Mouse (Mus musculus) Muller cell, postnatal 12 days (primary cell): ENCODE measurements around the gene Fam107b.

Source experiments
- DNase-seq: peaks from one replicate; pipeline ENCODE4 v3.0.0-alpha.2; 2015; ENCODE audit errors: inconsistent ontology term

The Fam107b gene

GRCm38 (mm10) chr2:3739351-3739961 lies 169.2 kb downstream of the Fam107b start:
- peak; percentile 32 for DNase-seq

DNA sequence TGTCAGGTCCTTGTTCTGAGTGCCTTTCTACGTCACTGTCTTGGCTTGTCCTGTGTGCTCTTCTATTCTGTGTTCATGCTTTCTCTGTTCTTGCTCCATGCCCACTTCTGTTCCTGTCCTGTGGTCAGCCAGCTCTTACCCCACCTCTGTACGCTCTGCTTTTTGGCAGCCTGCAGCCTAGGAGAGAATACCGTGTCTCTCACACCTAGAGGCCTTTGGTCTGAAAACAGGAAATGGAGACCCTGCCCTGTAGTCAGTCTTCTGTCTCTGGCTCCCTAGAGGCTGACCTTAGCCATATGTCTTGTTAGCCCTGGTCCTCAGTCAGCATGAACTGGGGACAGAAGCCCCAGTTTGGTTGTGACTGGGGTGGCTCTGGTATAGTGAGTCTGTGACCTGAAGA lies 170.0 kb downstream of the Fam107b start:
- DNase-seq: no peak

DNA sequence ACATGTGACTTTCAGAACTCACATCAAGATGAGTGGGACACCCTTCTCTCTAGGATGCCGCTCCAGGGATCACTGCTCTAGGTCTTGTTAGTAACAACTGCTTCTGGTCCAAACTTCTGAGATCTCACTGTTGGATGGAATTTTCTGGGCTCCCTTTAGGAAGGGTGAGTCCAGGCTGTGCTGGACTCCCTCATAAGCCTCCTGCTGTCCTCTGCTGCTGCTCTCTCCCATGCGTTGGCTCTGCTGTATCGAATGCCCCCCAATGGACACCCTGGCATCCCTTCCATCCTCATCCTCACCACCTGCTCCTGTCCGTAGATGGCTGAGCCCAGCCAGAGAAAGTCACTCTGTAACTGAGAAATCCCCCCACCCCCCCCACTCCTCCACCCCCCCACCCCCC lies 170.4 kb downstream of the Fam107b start:
- DNase-seq: no peak

DNA sequence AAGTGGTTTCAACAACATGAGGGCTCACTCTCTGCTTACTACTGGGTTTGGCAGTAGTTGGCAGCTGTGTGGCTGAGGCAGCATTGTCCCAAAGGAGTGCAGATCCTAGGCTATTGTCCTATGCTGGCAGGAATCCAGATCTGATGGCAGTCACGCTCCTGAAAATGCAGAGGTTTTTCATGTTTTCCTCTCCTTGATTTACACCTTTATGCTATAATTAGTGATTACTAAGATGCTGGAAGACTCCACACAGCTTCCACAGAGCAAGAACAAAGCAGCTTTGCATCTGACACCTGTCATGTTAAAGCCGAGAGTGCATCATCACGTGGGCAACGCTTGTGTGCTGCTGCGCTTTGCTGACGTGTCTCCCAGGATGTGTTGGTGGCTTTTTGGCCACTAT lies 172.2 kb downstream of the Fam107b start:
- DNase-seq: no peak

GRCm38 (mm10) chr2:3745041-3745440 lies 174.8 kb downstream of the Fam107b start:
- DNase-seq: no peak

DNA sequence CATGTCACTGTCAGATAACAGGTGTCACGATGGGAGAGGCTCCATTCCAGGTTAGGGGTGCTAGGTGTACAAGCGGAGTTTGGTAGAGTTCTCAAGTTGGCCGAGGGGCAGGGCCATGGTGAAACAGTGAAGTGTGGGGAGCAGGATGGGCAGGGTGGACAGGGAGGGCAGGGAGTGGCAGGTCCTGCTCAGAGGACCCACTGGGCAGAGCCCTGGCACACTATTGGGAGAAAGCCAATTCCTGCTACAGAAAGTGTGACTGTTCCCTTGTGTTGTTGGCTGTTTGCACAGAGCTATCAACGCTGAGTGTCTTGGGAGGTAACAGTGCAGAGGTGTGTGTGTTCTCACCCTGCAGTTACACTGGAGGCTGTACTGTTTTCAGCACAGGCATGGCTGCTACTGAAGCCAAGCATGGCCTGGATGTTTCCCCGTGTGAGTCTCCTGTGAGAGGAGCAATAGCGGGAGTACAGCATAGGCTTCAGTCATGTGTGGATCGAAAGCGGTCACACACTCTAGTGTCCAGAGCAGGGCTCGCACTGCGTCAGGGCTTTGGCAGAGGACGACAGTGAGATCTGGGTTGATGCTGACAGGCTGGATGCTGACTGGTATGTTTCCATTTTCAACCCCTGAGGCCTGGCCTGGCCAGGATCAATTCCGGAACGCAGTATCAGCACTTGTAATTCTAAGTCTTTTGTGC lies 175.8 kb downstream of the Fam107b start:
- DNase-seq: no peak

GRCm38 (mm10) chr2:3748714-3749503 lies 178.6 kb downstream of the Fam107b start:
- DNase-seq: peak; percentile 95

DNA sequence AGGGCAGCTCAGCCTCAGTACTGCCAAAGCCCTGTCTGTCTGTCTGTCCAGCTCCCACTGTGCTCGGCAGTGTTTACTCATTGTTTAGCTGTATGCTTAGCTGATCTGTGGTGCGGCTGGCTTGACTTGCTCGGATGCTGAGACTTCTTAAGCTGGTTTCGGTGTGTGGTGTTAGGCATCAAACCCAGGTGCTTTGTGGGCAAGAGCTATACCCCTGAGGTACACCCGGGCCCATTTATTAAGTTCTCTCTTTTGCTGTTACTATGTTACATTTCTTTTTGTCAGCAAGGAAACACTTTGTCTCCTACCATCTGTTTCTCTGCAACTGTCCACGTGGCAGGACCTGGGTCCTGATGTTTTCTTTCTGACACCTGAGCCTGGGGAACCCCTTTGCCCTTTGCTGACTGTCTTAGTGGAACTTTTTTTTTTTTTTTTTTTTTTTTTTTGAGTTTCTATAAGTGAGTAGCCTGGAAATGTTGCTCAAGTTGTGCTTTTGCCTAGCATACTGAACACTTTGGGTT lies 179.3 kb downstream of the Fam107b start:
- DNase-seq: no peak

- no peak for DNase-seq
Observed at GRCm38 (mm10) chr2:3750126-3750525, 179.8 kb downstream of the Fam107b start.

GRCm38 (mm10) chr2:3752365-3752764 lies 182.1 kb downstream of the Fam107b start:
- DNase-seq: no peak

DNA sequence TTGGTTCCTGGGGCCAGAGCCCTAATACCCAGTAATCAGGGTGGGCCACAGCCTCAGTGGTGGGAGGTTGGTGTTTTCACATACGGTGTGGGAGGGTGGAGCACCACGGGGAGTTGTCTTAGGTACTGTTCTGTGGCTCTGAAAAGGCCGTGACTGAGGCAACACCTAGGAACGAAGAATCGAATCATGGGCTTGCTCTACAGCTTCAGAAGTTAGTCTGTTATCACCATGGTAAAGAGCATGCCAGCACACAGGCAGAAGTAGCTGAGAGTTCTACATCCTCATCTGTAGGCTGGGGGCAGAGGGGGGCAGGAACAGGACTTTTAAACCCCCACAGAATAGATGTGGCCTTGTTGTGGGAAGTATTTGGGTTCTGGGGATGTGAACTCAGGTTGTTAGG lies 182.6 kb downstream of the Fam107b start:
- no peak for DNase-seq

DNA sequence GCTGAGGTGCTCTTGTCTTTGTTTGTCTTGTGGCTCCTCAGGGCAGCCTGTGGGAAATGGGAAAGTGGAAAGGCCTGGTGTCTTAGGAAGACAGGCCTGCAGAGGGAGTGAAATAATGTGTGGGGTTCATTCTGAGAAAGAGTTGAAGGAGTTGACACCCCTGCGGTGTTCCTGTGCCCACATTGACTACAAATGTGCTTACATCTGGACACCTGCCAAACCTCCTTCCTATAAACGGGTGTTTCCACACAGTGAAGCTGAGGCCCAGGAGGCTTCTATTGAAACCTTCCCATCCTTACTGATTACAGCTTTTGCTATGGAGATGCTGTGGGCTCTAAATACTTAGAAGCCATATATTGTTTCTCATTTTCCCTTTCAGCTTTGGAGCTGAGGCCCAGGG lies 183.5 kb downstream of the Fam107b start:
- no peak for DNase-seq

DNA sequence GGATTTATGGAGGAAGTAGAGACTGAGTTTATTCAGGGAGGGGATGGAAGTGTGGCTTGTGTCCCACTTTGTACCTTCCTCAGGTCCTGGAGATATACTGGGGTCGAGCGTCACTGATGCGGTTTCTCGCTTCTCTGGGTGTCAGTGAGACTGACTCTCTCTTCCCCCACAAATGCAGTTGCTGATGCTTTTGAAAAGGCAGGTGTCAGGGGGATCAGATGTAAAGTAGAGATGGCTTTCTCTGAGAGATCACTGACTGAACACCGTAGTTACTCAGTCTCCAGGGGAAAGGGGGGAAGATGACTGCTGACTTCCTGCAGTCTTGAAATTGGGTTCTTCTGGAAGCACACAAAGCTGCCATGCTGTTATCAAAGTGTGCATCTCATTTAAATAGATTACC lies 185.6 kb downstream of the Fam107b start:
- no peak for DNase-seq

- no peak for DNase-seq
Observed at GRCm38 (mm10) chr2:3758406-3758805, 188.1 kb downstream of the Fam107b start.

DNA sequence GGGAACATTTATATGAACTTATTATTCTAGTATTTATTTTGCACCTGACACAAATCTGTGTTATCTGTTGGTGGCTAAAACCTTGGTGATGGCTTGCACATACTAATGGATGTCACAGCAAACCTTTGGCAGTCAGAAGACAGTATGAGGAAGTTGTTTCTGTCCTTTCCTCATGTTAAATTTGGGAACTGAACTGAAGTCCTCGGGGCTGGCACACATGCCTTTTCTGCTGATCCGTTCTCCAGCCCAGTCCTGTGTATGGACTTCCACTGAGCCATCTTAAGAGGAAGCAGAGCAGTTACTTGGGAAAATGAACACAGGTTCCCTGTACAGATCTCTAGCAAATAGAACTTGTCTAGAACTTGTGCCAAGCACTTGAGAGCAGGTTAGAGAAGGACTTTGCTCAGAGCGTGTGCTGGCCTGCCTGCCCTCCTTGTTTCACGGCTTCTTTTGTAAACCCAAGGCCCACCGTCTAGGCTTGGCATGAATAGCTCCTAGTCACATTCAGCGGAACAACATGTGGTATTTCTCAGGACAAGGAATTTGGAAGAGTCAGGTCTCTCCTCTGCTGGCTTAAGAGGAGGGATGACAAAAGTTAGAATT lies 190.0 kb downstream of the Fam107b start:
- DNase-seq: no peak

- DNase-seq: peak; percentile 46
Observed at GRCm38 (mm10) chr2:3764136-3764535, 193.8 kb downstream of the Fam107b start.

DNA sequence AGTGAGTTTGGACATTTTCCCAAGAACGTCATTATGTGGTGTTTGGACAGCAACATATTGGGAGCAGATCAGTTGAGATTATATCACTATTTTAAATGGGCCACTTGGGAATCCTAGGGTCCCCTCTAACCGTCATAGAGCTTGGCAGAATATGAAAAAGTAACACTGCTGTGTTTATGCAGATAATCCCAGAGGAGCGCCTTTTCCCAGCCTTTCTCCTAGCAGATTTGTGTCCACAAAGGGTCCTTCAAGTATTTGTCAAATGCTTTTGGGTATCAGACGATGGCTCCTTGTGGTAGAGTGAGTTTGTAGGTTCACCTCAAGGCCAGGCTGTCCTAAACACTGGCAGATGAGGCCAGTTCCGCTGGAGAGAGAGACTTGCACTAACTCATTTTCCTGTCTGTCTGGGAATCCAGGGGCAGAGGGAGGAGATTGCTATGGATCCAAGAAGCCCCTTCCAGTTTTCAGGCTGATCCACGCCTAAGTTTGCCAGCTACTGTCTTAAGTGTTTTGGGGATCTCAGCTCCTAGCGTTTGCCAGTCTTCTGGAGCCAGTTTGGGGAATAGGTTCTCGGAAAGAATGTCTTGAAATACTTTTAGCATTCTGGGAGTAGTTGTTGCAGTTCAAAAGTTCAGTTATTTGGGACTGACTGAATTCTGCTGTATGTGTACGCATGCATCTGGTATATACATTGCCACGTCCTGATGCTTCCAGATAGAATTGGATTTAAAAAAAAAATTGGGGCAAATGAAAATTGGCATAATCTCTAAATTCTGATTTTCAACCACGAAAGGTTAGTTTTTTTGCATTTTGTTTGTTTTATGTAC lies 195.9 kb downstream of the Fam107b start:
- no peak for DNase-seq

GRCm38 (mm10) chr2:3769260-3769659 lies 199.0 kb downstream of the Fam107b start:
- peak; percentile 62 for DNase-seq

DNA sequence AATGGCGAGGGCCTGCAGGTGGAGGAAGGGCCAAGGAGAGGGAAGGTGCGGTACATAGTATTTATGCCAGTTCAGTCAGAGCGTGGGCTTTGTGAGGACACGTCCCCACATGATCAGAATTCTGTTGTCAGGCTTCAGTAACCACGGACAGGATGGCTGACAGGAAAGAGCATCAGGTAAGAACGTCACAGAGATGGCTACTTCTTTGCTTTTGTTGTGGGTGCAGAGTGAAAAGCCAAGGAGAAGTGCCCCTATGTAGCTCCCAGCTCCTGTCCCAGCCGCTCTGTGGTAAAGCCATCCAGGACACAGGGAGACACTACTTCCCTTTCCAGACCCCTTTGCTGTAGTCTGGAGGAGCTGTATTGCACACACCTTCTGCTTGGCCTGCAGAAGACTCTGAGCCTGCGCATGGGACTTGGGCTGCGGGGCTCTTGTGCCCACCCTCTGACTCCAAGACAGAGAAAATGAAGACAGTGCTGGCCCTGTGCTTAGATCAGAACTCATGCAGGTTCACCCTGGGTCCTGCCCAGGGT lies 199.6 kb downstream of the Fam107b start:
- DNase-seq: no peak

DNA sequence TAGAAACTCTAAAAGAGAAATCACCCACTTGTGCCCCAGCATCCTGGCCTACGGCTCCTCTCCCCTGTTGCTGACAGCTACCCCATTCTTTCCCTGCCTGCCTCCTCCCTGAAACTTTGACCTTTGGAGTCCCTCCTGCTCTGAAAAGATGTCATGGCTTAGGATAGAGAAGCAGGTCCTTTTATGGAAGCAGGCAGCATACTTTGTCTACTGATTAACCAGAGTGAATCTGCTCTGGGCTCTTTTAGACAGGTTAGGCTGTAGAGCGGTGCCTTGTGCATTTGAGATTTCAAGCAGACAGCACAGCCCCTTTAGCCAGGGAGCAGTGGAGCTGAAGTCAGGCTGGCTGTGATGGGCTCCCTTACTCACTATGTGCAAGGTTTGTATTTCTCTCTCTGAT lies 200.1 kb downstream of the Fam107b start:
- DNase-seq: no peak

DNA sequence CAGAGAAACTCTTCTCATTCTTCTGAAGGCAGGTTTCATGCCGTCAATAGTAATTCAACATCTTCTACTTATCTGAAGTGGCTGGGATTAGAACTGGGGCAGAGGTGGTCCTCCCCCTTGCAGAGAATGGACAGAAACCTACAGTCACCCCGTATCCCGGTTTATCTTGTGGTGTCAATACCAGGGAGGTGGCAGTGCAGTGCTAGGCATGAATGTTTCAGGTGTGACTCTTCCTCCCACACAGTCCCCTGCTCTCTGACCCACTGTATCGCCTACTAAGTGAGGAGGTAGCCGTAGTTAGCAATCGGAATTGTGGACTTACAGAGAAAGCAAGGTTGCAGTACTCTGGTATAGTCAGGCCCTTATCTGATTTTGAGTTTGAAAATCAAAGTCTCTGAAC lies 201.2 kb downstream of the Fam107b start:
- DNase-seq: no peak
